Mouse (Mus musculus): Measurements from ENCODE around the gene Creg1.

The Creg1 gene

DNA sequence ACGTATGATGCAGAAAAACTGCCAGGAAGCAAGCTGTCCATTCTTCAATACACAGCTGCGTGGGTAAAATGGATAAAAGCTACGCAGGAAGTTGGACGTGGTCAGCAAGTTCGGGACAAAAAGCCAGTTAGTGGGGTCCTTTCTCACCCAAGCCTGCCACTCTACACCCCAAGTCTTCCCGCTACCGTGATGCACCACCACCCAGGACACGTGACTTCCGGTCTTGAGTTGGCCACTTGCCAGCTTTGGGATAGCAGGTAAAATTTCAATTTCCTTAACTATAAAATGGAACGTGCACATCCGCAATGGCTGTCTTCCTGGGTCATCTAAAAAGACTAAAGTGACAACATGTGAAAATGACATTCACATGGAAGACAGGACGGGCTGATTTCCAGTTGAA lies 18.4 kb downstream of the Creg1 start:
- DNase-seq (ENCODE audit: low read depth in 1 of 2, low spot score in 2 of 2), result no peak

DNA sequence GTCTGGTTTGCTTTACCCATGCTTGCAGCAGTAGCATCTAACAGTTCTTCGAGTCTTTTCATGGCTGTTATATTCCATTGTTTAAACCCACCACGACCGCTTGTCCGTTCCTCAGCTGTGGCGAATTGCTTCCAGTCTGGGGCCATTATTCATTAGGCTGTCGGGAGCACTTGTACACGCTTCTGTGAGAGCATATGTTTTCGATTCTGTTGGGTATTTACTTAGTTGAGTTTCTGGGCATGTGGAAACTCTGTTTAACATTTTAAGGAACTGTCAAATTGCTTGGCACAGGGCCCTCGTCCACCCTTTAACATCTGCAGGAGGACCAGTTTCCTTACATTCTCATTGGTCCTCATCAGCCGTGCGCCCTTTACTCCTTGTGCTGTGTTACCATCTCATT lies 22.8 kb downstream of the Creg1 start:
- no peak for DNase-seq (ENCODE audit: low read depth in 1 of 2, low spot score in 2 of 2)

DNA sequence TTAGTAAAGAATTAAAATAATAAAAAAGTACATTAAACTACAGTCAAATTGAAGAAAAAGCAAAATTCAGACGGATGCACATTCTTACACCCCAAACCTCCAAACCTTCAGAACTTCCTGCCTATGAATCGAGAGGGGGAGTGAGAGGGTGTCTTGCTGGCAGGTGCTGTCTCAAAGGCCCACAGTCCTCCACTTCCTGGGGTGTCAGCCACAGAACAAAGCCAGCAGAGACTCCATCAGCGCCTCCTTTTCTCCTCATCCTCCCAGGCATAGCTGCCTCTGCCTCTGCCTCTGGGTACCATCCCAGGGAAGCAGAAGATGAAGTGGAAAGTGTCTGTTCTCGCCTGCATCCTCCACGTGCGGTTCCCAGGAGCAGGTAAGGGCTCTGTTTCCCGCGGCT lies 25.0 kb downstream of the Creg1 start, which contains the start of gene Cd247:
Gene Cd247, plus strand, starts transcription at position 171 of the 400 bp plus-strand sequence.
- DNase-seq (ENCODE audit: low read depth in 1 of 2, low spot score in 2 of 2), result no peak

DNA sequence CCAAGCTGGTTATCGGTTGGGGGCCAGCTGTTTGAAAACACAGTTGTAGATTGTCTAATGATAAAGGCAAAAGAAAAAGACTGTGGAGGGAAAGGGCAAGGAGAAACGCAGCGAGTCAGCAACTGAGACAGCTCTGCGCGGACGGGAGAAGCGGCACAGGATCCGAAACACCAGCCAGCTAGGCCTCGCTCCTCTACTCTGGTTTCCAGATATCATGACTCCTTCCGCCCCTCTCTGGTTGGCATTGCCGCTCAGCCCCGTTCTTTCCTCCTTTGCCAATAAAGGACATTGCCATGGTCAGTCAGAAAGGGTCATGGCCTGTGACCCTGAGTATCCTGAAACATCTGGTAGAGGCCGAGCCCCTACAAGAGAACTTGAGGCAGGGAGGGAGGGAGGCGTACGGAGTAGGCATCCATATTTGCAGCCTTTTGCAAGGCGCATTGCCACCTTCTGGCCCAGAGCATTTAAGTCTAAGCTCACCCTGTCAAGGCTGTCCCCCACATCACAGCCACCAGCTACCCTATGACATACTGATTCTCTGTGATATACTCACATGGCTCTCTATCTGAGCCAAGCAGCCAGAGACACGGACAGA lies 25.6 kb downstream of the Creg1 start:
- DNase-seq (ENCODE audit: low read depth in 1 of 2, low spot score in 2 of 2), result no peak

DNA sequence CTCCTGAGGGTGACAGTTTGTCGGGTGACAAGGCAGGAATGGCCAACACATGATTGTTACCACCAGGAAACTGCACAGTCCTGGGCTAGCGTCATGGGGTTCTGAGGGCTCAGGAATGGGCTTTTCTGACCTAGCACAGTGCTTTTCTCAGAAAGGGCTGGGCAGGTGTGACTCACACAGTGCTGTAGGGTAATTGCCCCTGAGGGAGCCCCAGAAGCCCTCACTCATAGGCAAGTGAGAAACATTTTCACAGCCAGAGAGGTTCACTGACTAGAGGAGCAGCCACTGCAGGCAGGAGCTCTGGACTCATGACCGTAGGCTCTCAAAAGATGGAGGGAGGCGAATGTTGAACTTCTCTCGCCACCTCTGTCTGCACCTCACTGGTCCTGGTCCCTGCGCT lies 26.4 kb downstream of the Creg1 start:
- no peak for DNase-seq (ENCODE audit: low read depth in 1 of 2, low spot score in 2 of 2)

DNA sequence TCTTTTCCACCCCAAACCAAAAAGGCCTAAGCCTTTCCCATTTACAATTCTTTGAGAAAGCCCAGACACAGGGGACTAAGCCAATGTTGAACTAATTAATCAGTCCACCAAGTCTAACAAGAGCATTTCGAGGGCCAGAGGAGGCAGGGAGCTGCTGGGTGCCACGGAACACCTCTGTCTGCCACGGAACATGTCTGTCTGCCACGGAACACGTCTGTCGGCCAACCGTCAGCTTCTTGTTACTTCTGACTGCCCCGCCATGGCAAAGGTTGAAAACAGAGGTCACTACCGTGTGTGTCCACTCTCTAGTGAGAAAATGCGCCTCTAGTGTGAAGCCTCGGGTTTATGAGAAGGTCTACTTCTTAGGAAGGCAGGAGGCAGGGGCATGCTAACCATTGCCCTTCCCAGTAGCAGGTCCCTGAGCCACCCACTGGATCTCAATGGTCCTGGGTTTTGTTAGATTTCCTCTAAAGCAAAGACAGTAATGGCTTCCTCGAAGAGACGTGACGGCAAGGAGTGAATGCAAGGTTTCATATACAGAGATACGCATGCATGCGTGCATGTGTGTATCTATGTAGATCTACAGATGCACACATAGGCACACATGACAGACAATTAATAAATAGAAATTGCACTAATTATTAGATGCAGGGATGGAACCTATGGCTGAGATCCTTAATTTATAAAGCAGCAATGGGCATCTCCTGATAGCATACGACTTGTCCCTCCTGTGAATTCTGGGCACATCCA lies 27.1 kb downstream of the Creg1 start:
- no peak for DNase-seq (ENCODE audit: low read depth in 1 of 2, low spot score in 2 of 2)

DNA sequence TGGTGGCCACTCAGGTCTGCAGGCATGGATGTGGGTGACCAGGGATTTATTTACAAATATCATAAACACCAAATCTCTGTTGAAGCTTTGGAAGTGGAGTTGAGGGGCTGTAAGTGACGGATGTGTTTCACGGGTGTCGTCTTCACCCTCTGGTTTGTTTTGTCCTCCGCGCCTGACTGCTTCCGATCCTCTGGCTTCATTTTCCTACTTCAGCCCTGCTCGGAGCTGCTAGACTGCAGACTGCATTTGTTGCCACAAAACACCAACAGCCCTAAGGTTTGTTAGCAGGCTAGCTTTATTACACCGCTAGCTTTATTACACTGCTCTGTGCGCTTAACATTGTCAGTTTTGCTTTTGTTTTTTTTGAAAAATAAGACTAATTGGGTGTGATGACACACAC lies 27.9 kb downstream of the Creg1 start:
- no peak for DNase-seq (ENCODE audit: low read depth in 1 of 2, low spot score in 2 of 2)

DNA sequence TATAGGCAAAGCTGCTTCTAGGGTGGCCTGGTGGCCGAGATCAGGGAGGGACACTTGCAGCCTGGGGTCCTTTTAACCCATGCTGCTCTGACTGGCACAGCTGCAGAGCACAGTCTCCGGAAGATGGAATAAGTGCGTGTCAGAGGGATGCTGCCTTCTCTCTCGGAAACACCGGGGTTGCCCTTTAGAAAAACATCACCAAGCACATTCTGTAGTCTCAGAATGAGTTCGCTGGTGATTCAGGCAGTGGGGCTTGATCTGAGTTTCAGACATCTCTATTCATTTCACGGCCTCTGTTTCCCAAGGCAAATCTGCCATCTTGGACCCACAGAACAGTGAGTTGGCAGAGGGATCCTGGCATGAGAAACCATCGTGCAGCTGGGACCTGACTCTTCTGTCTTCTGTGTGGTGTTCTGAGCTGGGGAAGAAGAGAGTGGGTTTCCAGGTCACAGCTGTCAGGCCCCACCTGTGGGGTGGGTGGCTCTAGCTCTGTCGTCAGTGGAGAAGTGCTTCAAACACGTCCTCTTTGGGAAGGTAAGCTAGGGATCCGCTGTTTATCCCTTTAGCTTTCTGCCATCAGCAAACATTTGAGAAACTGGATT lies 38.3 kb downstream of the Creg1 start:
- DNase-seq (ENCODE audit: low read depth in 1 of 2, low spot score in 2 of 2), result no peak

DNA sequence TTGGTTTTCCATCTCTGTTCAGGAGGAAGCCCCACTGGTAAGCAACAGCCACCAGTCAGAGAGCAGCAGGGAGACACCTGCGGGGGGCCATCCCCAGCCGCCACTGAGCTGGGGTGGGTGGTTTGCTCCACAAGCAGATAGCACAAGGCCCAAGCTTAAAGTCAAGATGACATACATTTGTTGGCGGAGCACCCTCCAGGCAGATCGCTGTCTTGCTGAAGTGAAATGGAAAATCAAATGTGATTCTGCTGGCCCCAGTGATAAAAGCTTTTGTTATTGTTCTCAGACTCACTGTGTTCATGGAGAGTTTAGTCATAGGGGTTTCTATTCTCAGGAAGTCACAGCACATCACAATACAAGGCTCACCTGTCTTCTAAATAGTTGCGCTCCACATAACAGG lies 39.6 kb downstream of the Creg1 start:
- no peak for DNase-seq (ENCODE audit: low read depth in 1 of 2, low spot score in 2 of 2)

DNA sequence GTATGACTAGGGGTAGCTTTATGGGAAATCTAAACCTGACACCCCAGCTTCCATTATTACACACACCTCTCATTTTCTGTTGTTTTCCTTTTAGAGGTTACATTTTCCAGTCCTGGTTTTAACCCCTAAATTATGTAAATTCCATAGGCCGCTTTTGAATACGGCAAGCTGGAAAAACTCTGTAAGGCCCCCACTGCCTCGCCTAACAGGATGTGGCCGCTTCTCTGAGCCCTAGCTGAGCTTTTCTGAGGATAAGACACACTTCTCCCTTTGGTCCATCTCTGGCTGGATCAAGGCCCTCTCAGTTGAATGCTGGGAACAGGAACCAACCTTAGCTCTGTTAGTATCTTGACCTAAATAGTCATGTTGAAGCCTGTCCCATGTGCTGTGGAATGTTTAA lies 40.6 kb downstream of the Creg1 start:
- DNase-seq (ENCODE audit: low read depth in 1 of 2, low spot score in 2 of 2), result no peak

DNA sequence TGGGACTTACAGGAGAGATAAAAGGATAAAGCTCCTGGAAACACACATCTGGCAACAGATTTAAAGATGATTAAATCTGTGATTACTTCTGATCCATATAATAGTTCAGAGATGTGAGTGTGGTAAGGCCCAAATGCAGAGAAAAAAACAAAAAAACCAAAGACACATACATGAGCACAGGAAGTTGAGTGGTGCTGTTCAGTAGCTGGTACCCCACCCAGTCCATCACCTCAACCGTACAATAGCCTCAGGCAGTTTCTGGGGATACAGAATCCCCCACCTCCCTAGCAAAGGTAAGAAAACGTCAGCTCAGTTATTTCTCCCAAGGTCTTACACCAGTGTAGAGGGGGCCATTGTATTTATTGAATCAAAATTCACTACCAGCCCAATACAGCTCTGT lies 47.1 kb downstream of the Creg1 start:
- no peak for DNase-seq (ENCODE audit: low read depth in 1 of 2, low spot score in 2 of 2)

DNA sequence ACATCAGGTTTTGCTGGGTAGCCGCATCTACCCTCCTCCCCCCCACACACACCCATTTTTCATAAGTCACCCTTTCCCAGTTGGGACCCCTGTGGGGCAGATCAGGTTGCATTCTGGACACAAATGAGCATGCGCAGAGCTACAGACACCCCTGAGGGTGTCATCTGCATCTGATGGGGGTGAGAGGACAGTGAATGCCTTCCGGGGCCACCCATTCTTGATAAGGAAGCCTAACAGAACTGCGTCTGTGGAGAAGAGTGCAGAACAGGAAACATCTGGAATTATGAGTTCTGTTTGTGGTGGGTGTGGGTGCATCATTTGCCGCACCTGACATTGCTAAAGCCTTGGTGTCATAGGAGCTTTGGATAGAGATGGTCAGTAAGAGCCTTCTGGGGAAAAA lies 47.6 kb downstream of the Creg1 start:
- DNase-seq (ENCODE audit: low read depth in 1 of 2, low spot score in 2 of 2), result no peak

DNA sequence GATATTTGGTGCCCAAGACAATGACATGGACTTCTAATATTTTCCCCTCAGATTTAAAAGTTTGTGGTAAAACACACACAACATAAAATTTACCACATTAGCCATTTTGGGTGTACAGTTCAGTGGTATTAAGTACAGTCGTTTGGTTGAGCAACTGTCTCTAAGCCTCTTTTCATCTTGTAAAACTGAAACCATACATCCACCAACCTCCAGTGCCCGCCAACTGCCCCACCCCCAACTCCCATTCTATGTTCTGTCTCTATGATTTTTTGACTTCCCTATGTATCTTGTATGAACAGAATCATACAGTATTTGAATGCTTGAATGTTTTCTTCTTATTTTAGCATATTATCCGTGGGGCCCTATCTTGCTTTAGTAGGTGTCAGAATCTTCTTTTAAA lies 49.2 kb downstream of the Creg1 start:
- no peak for DNase-seq (ENCODE audit: low read depth in 1 of 2, low spot score in 2 of 2)

DNA sequence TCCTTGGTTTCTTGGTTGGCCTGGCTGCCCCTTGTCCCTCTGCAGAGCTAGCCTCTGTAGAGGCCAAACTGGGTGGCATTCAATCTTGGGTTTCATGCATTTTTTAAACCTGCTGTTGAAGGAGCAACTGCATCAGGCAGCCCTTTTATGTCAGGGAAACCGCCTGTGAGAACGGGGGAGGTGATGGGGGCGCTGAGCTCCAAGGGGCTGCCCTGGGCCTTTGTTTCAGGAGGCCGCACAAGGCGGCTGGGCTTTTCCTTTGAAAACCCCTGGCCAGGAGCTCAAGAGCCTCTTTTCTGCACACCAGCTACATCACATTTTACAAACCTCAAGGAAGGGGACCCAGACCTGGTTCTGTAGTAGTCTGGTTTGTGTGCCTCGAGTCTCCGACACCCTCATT lies 50.6 kb downstream of the Creg1 start:
- DNase-seq (ENCODE audit: low read depth in 1 of 2, low spot score in 2 of 2), result no peak

DNA sequence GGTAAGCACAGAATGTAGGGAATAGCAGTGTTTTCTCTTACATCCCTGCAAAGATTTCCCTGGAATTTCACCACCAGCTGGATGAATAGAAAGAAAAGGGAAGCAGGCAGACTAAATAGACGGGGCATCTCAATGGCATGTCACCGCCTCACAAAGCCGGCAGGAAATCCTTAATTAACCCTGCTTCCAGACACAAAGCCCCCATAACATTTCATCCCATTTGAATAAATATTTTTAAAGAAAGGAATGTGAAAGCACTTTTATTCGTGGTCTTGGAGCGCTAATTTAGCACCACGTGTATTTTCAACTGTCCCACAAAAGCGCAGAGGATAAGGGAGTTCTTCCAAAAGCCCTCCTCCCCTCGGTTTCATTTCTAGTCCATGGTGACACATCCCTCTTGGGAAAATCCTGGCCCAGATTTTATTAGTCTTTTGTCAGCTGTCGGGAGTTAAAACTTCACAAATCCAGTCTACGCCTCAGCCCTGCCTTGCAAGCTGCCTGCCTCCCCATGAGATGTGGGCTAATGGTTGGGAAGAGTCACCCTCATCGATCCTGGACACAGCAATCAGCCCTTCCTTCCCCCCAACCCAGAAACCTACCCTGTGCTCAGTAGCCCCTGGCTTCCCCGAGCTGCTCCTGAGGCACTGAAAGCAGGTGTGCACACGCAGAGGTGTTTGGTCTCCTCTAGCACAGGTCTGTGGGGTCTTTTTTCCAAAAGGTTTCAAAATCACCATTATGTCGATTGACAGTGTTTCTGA lies 51.2 kb downstream of the Creg1 start:
- no peak for DNase-seq (ENCODE audit: low read depth in 1 of 2, low spot score in 2 of 2)

DNA sequence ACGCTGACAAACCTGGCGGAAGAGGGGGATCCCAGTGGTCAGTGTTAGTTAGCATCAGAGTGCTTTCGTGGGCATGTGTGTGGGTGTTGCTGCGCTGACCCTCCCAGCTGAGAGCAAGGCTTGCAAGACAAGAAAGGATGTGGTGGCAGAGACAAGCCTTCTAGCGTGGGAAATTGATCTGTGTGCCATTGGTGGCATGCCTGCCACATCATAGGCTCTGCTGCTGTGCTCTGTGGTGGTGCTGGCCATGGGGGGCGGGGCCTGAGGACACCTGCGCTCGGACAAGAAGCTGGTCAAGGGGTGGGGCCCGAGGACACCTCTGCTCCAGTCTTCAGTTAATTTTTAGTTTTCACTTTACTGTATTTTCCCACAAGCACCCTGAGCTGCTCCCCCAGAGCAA lies 52.8 kb downstream of the Creg1 start:
- no peak for DNase-seq (ENCODE audit: low read depth in 1 of 2, low spot score in 2 of 2)

DNA sequence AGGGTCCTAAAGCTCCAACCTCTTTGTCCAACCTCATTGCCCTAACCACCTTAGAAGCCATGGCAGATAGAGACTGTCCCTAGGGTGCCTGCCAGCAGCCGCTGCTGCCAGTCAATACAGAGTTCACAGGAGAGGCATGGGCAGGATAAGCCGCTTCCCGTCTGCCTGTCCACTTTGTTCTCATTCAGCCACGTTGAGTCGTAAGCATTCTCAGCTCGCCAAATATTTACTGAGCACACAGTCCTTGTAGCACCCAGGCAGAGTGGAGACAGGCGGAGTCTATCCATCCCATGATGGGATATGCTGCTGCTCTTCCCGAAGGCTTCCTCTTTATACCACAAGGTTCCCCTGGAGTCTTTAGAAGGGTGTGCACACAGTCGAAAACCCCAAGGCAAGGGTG lies 53.7 kb downstream of the Creg1 start:
- DNase-seq (ENCODE audit: low read depth in 1 of 2, low spot score in 2 of 2), result no peak

DNA sequence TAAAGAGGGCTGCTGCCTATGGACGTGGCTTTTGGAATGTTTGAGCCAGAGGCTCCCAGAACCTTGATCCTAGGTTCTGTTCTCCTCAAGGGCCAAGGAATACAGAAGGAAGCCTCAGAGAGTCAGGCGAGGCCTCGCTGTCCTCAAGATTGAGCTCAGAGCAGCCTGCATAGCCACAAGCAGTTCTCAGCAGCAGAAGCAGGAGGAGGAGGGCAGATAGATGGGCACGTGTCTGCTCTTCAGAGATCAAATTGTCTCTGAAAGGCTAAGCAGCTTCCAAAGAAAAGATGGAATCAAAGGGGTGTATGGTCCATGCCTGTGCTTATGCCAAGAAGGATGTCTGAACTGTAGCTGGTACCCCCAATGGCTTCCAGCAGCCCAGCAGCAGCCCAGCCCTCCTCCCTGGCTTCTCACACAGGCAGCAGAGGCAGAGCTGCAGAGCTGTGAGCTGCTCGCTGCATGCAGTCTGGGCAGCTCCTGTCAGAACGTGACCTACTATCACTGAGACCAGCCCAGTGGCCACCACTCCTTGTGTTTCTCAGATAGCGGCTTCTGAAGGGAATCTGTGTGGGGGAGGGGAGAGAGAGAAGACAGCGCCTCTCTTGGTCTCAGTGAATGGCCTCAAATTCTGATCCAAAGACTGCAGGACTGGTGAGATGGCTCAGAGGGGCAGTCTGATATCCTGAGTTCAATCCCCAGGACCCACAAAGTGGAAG lies 54.8 kb downstream of the Creg1 start:
- no peak for DNase-seq (ENCODE audit: low read depth in 1 of 2, low spot score in 2 of 2)

DNA sequence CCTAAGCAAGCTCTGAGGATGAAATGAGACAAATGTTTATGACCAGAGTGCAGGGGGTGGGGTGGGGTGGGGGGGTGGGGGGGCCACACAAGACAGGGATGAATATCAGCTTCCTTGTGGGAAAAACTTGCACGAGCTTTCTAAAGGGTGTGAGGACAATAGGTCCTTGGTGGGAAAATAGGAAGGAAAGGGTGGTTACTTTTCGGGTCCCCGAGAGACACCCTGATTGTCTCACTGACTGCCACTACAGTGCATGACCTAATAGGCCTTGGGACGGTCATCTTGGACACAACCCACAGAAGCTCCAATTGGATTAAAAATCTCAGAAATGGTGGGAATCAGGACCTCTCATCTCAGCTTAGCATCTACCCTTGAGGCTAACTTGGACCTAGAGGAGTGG lies 55.6 kb downstream of the Creg1 start:
- DNase-seq (ENCODE audit: low read depth in 1 of 2, low spot score in 2 of 2), result no peak

DNA sequence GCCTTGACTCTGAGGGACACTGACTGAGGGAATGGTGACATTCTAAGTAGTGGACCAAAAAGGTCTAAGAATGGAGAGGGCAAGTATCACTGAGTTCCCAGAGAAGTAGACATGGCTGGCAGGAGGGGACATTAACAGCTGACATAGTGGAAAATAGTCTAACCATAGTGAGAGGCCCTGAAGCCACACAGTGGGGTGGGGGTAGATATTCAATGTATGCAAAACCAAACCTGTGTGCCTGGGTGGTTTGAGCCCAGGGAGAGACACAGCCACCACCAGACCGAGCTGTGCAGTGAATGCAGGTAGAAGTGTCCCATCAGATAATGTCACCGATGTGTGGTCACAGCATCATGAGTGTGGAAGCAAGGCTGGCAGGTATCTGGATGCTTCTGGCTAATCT lies 58.5 kb downstream of the Creg1 start:
- DNase-seq (ENCODE audit: low read depth in 1 of 2, low spot score in 2 of 2), result no peak

All from monocyte, adult 2 months (primary cell).